Mouse (Mus musculus) hindbrain, embryonic 11.5 days (tissue): Measurements from ENCODE around the gene Zdhhc19. TPM values are rescaled to one million over a fixed set of nuclear protein-coding genes. Genes with fewer than 3 reads are reported as not detected.

ENCODE experiments used
- polyA plus RNA-seq: library from polyadenylated mRNA; unstranded; fragments of >200 nt; fragmentation: Nextera tagmentation; extraction: Ambion mirVana; gene quantifications from 2 replicates; pipeline ENCODE4 v1.2.1, GENCODE M21; 2014

The Zdhhc19 gene
- polyA plus RNA-seq, 1 experiment from 2014 or later, result not detected

Other genes starting within 250 kb of the Zdhhc19 start
- 15.6 and 22.8 TPM in 2 replicates for gene Fbxo45, start 249.1 kb upstream of the Zdhhc19 start, polyA plus RNA-seq
- gene Wdr53, start 249.0 kb upstream of the Zdhhc19 start, polyA plus RNA-seq, result 16.6 and 18.8 TPM in 2 replicates
- gene Smco1, start 224.8 kb upstream of the Zdhhc19 start, polyA plus RNA-seq, result not detected in 2 replicates
- 25.8 and 31.1 TPM in 2 replicates for gene Rnf168, start 218.8 kb upstream of the Zdhhc19 start, polyA plus RNA-seq
- 24.9 and 40.5 TPM in 2 replicates for gene Ubxn7, start 164.0 kb upstream of the Zdhhc19 start, polyA plus RNA-seq
- not detected in 2 replicates for gene Tm4sf19, start 95.8 kb upstream of the Zdhhc19 start, polyA plus RNA-seq
- gene Tctex1d2, start 76.6 kb upstream of the Zdhhc19 start, polyA plus RNA-seq, result 30.9 and 31.1 TPM in 2 replicates
- 41.8 and 41.9 TPM in 2 replicates for gene Pcyt1a, start 65.3 kb upstream of the Zdhhc19 start, polyA plus RNA-seq
- gene Slc51a, start 8.4 kb upstream of the Zdhhc19 start, polyA plus RNA-seq, result 0.25 and 0.29 TPM in 2 replicates
- gene Tfrc, start 112.7 kb downstream of the Zdhhc19 start, polyA plus RNA-seq, result 59.0 and 69.2 TPM in 2 replicates
- gene Tnk2, start 147.6 kb downstream of the Zdhhc19 start, polyA plus RNA-seq, result 5.2 and 7.0 TPM in 2 replicates
- gene Muc4, start 239.6 kb downstream of the Zdhhc19 start, polyA plus RNA-seq, result 0.11 and 0.22 TPM in 2 replicates